ENCODE assay signal across 9 mouse cellular contexts in genomic region chr8:126524233-126524985, GRCm38 (mm10). TPM values are rescaled to one million over a fixed set of nuclear protein-coding genes. Genes with fewer than 3 reads are reported as not detected.
DNase-seq lines count a peak whose midpoint lies in the region; ATAC-seq and TF ChIP-seq lines count a peak whose summit lies in the region.
"Had no signal": no experiment of that assay in that cellular context is flagged by ENCODE, and none has a peak within 500 bp of the region (broad histone marks: within the 10 kb centered on the region; RNA-seq: fewer than 3 reads in every experiment).

No protein-coding gene starts in this region.

- H3K4me1 ChIP-seq in spleen, adult 2 months (ENCODE audit: control insufficient read depth, insufficient read depth, insufficient read length): peaks cover 12% of the 10 kb centered on the region; the same call in 1 of the 2 replicates
- H3K4me1 ChIP-seq in forebrain, postnatal 0 days (ENCODE audit: insufficient read depth): peaks cover 17% of the 10 kb centered on the region; the same call in 1 of the 2 replicates
- H3K4me1 ChIP-seq in neural tube, embryonic 14.5 days (ENCODE audit: control insufficient read depth, insufficient read depth, low read length): peaks cover 3% of the 10 kb centered on the region; the same call in 1 of the 2 replicates
- H3K4me1 ChIP-seq: liver, embryonic 15.5 days had no signal

- no peaks in the 10 kb centered on the region for H3K36me3 ChIP-seq in spleen, adult 2 months (ENCODE audit: control insufficient read depth, insufficient read depth, low read length)
- no peaks in the 10 kb centered on the region for H3K36me3 ChIP-seq in forebrain, postnatal 0 days (ENCODE audit: insufficient read depth)
- H3K36me3 ChIP-seq in neural tube, embryonic 14.5 days (ENCODE audit: control insufficient read depth, insufficient read depth, low read length): no peaks in the 10 kb centered on the region
- H3K36me3 ChIP-seq: liver, embryonic 15.5 days had no signal

- peak; percentile 21 for ATAC-seq in forebrain, postnatal 0 days
- no peak for ATAC-seq in neural tube, embryonic 14.5 days (ENCODE audit: low read depth)

- TF ChIP-seq CTCF in spleen, adult 2 months (IDR thresholded peaks at IDR 0.05; ENCODE audit: extremely low read depth, insufficient read depth, insufficient read length, insufficient replicate concordance): no peak
- TF ChIP-seq CTCF in forebrain, postnatal 0 days (IDR thresholded peaks at IDR 0.05; ENCODE audit: low read depth): no peak

- no peaks in the 10 kb centered on the region for H3K27me3 ChIP-seq in spleen, adult 2 months (ENCODE audit: control insufficient read depth, insufficient read depth, low read length)
- no peaks in the 10 kb centered on the region for H3K27me3 ChIP-seq in forebrain, postnatal 0 days (ENCODE audit: insufficient read depth, low read length)
- H3K27me3 ChIP-seq in neural tube, embryonic 14.5 days (ENCODE audit: control insufficient read depth, insufficient read depth, low read length): no peaks in the 10 kb centered on the region
- H3K27me3 ChIP-seq: liver, embryonic 15.5 days had no signal

- no peak for TF ChIP-seq POLR2A in spleen, adult 2 months (IDR thresholded peaks at IDR 0.05; ENCODE audit: low read depth, low read length)

- DNase-seq in spleen, adult 2 months (ENCODE audit: low read depth in 1 of 2, low spot score in 2 of 2): no peak
- DNase-seq in spleen, postnatal 4 days (ENCODE audit: low spot score in 2 of 2): no peak
- DNase-seq in forebrain, postnatal 0 days: peak; percentile 89
- peak; percentile 75 for DNase-seq in heart, postnatal 25 days (ENCODE audit: low spot score)
- peak; percentile 50 to 83 for DNase-seq in layer of hippocampus, postnatal 14 days (ENCODE audit: low spot score in 2 of 2)
- no peak for DNase-seq in retina, embryonic 14.5 days (ENCODE audit: low spot score)
- DNase-seq in B cell, adult 2 months: no peak

- WGBS in spleen, adult 2 months: 86% methylated on average over 18 of the region's 18 CpGs
- 33% methylated on average over 18 of the region's 18 CpGs for WGBS in forebrain, postnatal 0 days
- 72% methylated on average over 18 of the region's 18 CpGs for WGBS in neural tube, embryonic 14.5 days

- H3K4me2 ChIP-seq in forebrain, postnatal 0 days (ENCODE audit: low read depth): no peak overlapping the region
- H3K4me2 ChIP-seq in neural tube, embryonic 14.5 days (ENCODE audit: low read depth, low read length): no peak overlapping the region
- H3K4me2 ChIP-seq: liver, embryonic 15.5 days had no signal

- H3K9ac ChIP-seq in forebrain, postnatal 0 days: no peak overlapping the region
- H3K9ac ChIP-seq in neural tube, embryonic 14.5 days (replicated peaks; ENCODE audit: low read depth, low read length): no peak overlapping the region
- H3K9ac ChIP-seq: liver, embryonic 15.5 days had no signal

- H3K9me3 ChIP-seq in forebrain, postnatal 0 days (ENCODE audit: low read length): no peaks in the 10 kb centered on the region
- no peaks in the 10 kb centered on the region for H3K9me3 ChIP-seq in neural tube, embryonic 14.5 days (ENCODE audit: control insufficient read depth, low read length)
- H3K9me3 ChIP-seq: liver, embryonic 15.5 days had no signal

- peak overlapping the region; percentile 33; the same call in 1 of the 2 replicates for H3K27ac ChIP-seq in spleen, adult 2 months (ENCODE audit: insufficient read depth, low read length)
- H3K27ac ChIP-seq in forebrain, postnatal 0 days (ENCODE audit: low read depth, low read length): peak overlapping the region; percentile 69
- H3K27ac ChIP-seq in neural tube, embryonic 14.5 days (ENCODE audit: low read depth, low read length): peak overlapping the region; percentile 34; the same call in 1 of the 2 replicates
- H3K27ac ChIP-seq: liver, embryonic 15.5 days had no signal

- intact Hi-C loops in heart, postnatal 25 days (cut with DNase I): loop anchor here (2.0 kb wide), 1 partner anchor 142 kb away; no protein-coding TSS in a partner anchor

- no peak overlapping the region for H3K4me3 ChIP-seq in spleen, adult 2 months (ENCODE audit: extremely low read depth, insufficient read depth, insufficient read length)
- H3K4me3 ChIP-seq in forebrain, postnatal 0 days (ENCODE audit: low read depth, low read length): no peak overlapping the region
- no peak overlapping the region for H3K4me3 ChIP-seq in neural tube, embryonic 14.5 days (ENCODE audit: low read depth, low read length)
- H3K4me3 ChIP-seq: liver, embryonic 15.5 days had no signal

RNA-seq across cellular contexts. Expression of gene Tarbp1, which starts 49.5 kb away (rescaled TPM):
- polyA plus RNA-seq in spleen, adult 2 months (2012; rRNA removed): 3.9 and 5.0 TPM in 2 replicates
- 5.6 and 5.8 TPM in 2 replicates for total RNA-seq in forebrain, postnatal 0 days (2014; rRNA removed)
- polyA plus RNA-seq in forebrain, postnatal 0 days (2015; fragmentation: Nextera tagmentation; extraction: Ambion mirVana): 0.82 and 1.1 TPM in 2 replicates
- total RNA-seq in heart, postnatal 25 days (2021): 1 to 10 TPM; 4.0 to 5.1 TPM
- total RNA-seq in layer of hippocampus, postnatal 14 days (2021): 1 to 10 TPM; 4.0 to 4.7 TPM
- polyA plus RNA-seq in neural tube, embryonic 14.5 days (2014; fragmentation: Nextera tagmentation; extraction: Ambion mirVana): 2.7 TPM in 2 replicates

Comparison
In these comparisons a context has a peak if more than half of its experiments do, and no peak if none do; other contexts are left out.
1. DNase-seq: peak in forebrain, postnatal 0 days (single experiment), heart, postnatal 25 days (single experiment) and layer of hippocampus, postnatal 14 days (2 of 2); none in spleen, adult 2 months (0 of 2), spleen, postnatal 4 days (0 of 2), retina, embryonic 14.5 days (single experiment) and B cell, adult 2 months (0 of 2).
2. Peak in every context shown above with its lines, with median percentiles within 50 percentile points of each other: H3K27ac ChIP-seq.